Mouse (Mus musculus) liver, adult 2 months (tissue): Measurements from ENCODE around the gene Mpst.

ENCODE experiments used
- CTCF ChIP-seq: fragments of 200-500 bp; IDR thresholded peaks from 2 replicates; pipeline ENCODE4 v1.5.1; 2011; ENCODE audit warnings: low read depth, low read length, control low read depth
- POLR2A ChIP-seq: fragments of 200-500 bp; IDR thresholded peaks from 2 replicates; pipeline ENCODE4 v1.6.1; 2011; ENCODE audit warnings: low read length, control low read depth; ENCODE audit not compliant: insufficient read depth; ENCODE audit errors: extremely low read depth

DNA sequence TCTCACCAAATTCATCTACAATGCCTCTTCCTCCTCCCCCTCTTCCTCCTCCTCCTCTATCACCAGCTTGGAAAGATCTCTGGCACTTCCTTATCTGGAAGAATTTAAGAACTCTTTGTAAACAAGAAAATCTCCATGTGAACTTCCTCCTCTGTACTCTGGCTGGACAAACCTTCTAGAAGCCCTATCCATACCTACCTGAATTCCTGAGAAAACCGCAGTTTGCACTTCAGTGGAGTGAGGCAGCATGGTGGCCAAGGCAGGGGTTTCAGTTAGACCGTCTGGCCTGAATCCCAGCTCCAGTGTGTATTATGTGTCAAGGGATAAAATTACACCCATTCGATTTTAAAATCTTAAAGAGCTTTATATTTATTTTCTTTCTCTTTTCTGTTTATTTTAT, 33.4 kb upstream of the Mpst start:
- no peak for TF ChIP-seq CTCF
- no peak for TF ChIP-seq POLR2A
